Mouse (Mus musculus) kidney, adult 2 months (tissue): ENCODE data around the gene Lrba. TPM values are rescaled to one million over a fixed set of nuclear protein-coding genes. Genes with fewer than 3 reads are reported as not detected.

Experiments
- DNase-seq: peaks from one replicate; pipeline ENCODE4 v3.0.0; 2021
- H3K27ac ChIP-seq: fragments of 200-500 bp; 2 replicates; pipeline ENCODE4 v1.5.1; 2012; ENCODE audit warnings: low read depth, low read length, control low read depth, inconsistent platforms; ENCODE audit not compliant: insufficient read depth
- H3K27me3 ChIP-seq: fragments of 200-500 bp; replicated peaks from 2 replicates; pipeline ENCODE4 v1.6.1; 2012; ENCODE audit warnings: mild to moderate bottlenecking, moderate library complexity, low read length, inconsistent platforms; ENCODE audit not compliant: control insufficient read depth, insufficient read depth
- H3K36me3 ChIP-seq: fragments of 200-500 bp; 2 replicates; pipeline ENCODE4 v1.6.1; 2012; ENCODE audit warnings: mild to moderate bottlenecking, moderate library complexity, low read length, inconsistent platforms; ENCODE audit not compliant: control insufficient read depth, insufficient read depth
- H3K4me1 ChIP-seq: fragments of 200-500 bp; 2 replicates; pipeline ENCODE4 v1.6.1; 2011; ENCODE audit warnings: low read length; ENCODE audit not compliant: control insufficient read depth, insufficient read depth
- H3K4me3 ChIP-seq: fragments of 200-500 bp; 2 replicates; pipeline ENCODE4 v1.5.1; 2011; ENCODE audit warnings: mild to moderate bottlenecking, low read depth, low read length, control low read depth; ENCODE audit not compliant: insufficient read depth
- CTCF ChIP-seq: fragments of 200-500 bp; conservative IDR thresholded peaks from 2 replicates; pipeline ENCODE4 v1.5.1; 2011; ENCODE audit warnings: low read depth, mild to moderate bottlenecking, control low read depth, low read length, moderate library complexity, mixed read lengths; ENCODE audit not compliant: insufficient read depth, insufficient read length
- POLR2A ChIP-seq: fragments of 200-500 bp; IDR thresholded peaks from one replicate; pipeline ENCODE4 v1.6.1; 2011; ENCODE audit warnings: low read depth, low read length, control low read depth
- WGBS: fragments of 180-500 bp; shearing (Covaris S2); methylation state at CpG from one replicate; pipeline ENCODE4 v1.1.7; 2018; 5-methylcytosine and 5-hydroxymethylcytosine counted together
- polyA plus RNA-seq: library from polyadenylated mRNA; depleted of rRNA; stranded (reverse); fragments of >200 nt; gene quantifications from 2 replicates; pipeline ENCODE4 v1.2.3, GENCODE M21; 2012

The Lrba gene
- polyA plus RNA-seq, 1 experiment: 36.4 TPM

GRCm38 (mm10) chr3:86382557-86382956 is 158.1 kb downstream of the Lrba start:
- H3K4me3 ChIP-seq: no peak overlapping the region
- no peaks in the 10 kb centered on the region for H3K36me3 ChIP-seq
- no peak for DNase-seq
- H3K27me3 ChIP-seq: no peaks in the 10 kb centered on the region
- TF ChIP-seq POLR2A: no peak
- TF ChIP-seq CTCF: no peak
- H3K4me1 ChIP-seq: no peaks in the 10 kb centered on the region
- 52% methylated on average over 2 of the region's 2 CpGs for WGBS
- H3K27ac ChIP-seq: no peak overlapping the region

GRCm38 (mm10) chr3:86385047-86385446 is 160.6 kb downstream of the Lrba start:
- TF ChIP-seq CTCF: no peak
- TF ChIP-seq POLR2A: no peak
- 82% methylated on average over 1 of the region's 1 CpGs for WGBS
- Histone ChIP-seq H3K4me3 (no peak overlapping the region), H3K27ac (no peak overlapping the region), H3K4me1 (no peaks in the 10 kb centered on the region), H3K36me3 (no peaks in the 10 kb centered on the region), H3K27me3 (no peaks in the 10 kb centered on the region)
- no peak for DNase-seq

GRCm38 (mm10) chr3:86386246-86386645 is 161.8 kb downstream of the Lrba start:
- 84% methylated on average over 4 of the region's 4 CpGs for WGBS

GRCm38 (mm10) chr3:86423828-86424227 is 199.3 kb downstream of the Lrba start:
- no peaks in the 10 kb centered on the region for H3K27me3 ChIP-seq
- no peak overlapping the region for H3K4me3 ChIP-seq
- no peaks in the 10 kb centered on the region for H3K36me3 ChIP-seq
- no peak overlapping the region for H3K27ac ChIP-seq
- 94% methylated on average over 2 of the region's 2 CpGs for WGBS
- no peak for DNase-seq
- H3K4me1 ChIP-seq: no peaks in the 10 kb centered on the region
- TF ChIP-seq POLR2A (no peak), CTCF (no peak)

More at GRCm38 (mm10) chr3:86386246-86386645, 161.8 kb downstream of the Lrba start:
- H3K27me3 ChIP-seq: no peaks in the 10 kb centered on the region
- no peaks in the 10 kb centered on the region for H3K4me1 ChIP-seq
- H3K36me3 ChIP-seq: no peaks in the 10 kb centered on the region
- no peak overlapping the region for H3K4me3 ChIP-seq
- no peak for TF ChIP-seq CTCF
- no peak for TF ChIP-seq POLR2A
- no peak overlapping the region for H3K27ac ChIP-seq
- DNase-seq: no peak

- 98% methylated on average over 1 of the region's 1 CpGs for WGBS
- no peak overlapping the region for H3K4me3 ChIP-seq
- H3K27ac ChIP-seq: no peak overlapping the region
- H3K27me3 ChIP-seq: no peaks in the 10 kb centered on the region
- no peaks in the 10 kb centered on the region for H3K36me3 ChIP-seq
- DNase-seq: no peak
- no peaks in the 10 kb centered on the region for H3K4me1 ChIP-seq
- TF ChIP-seq POLR2A (no peak), CTCF (no peak)
Observed at GRCm38 (mm10) chr3:86426733-86427132, 202.3 kb downstream of the Lrba start.

GRCm38 (mm10) chr3:86443497-86443896 is 219.0 kb downstream of the Lrba start:
- no peak for TF ChIP-seq CTCF
- TF ChIP-seq POLR2A: no peak
- H3K36me3 ChIP-seq: 0 out of 2 replicates have a peak, but pooled peaks cover 1% of the 10 kb centered on the region
- H3K4me3 ChIP-seq: no peak overlapping the region
- WGBS: 72% methylated on average over 4 of the region's 4 CpGs
- no peak for DNase-seq
- H3K4me1 ChIP-seq: no peaks in the 10 kb centered on the region
- H3K27me3 ChIP-seq: no peaks in the 10 kb centered on the region
- no peak overlapping the region for H3K27ac ChIP-seq

GRCm38 (mm10) chr3:86451211-86451610 is 226.7 kb downstream of the Lrba start:
- DNase-seq: peak; percentile 42
- TF ChIP-seq POLR2A (no peak), CTCF (no peak)
- Histone ChIP-seq H3K27me3 (no peaks in the 10 kb centered on the region), H3K27ac (no peak overlapping the region), H3K4me1 (no peaks in the 10 kb centered on the region), H3K4me3 (no peak overlapping the region), H3K36me3 (no peaks in the 10 kb centered on the region)
- WGBS: 91% methylated on average over 2 of the region's 2 CpGs
